Mouse (Mus musculus) hindbrain, embryonic 15.5 days (tissue): ENCODE measurements around the gene Vmn2r87. TPM values are rescaled to one million over a fixed set of nuclear protein-coding genes. Genes with fewer than 3 reads are reported as not detected.
"Not testable (repeated sequence)": the region's sequence is repeated elsewhere in the genome, so short reads cannot be mapped to it uniquely, and the experiment has no call there.

Source experiments
- ATAC-seq: fragments of 200-750 bp; cut with Nextera tagmentation; 2 replicates; pipeline ENCODE4 v1.8.0; 2017; ENCODE audit warnings: low read depth, moderate number of reproducible peaks, moderate TSS enrichment; ENCODE audit not compliant: low FRiP score
- H3K27ac ChIP-seq: fragments of 300-500 bp; sonication (generic); replicated peaks from 2 replicates; pipeline ENCODE4 v1.5.1; 2015; ENCODE audit warnings: mild to moderate bottlenecking, inconsistent platforms
- H3K27me3 ChIP-seq: fragments of 300-500 bp; sonication (generic); 2 replicates; pipeline ENCODE4 v1.6.1; 2015; ENCODE audit warnings: control low read depth, inconsistent platforms
- H3K36me3 ChIP-seq: fragments of 300-500 bp; sonication (generic); 2 replicates; pipeline ENCODE4 v1.6.1; 2015; ENCODE audit warnings: control low read depth, inconsistent platforms
- H3K4me1 ChIP-seq: fragments of 300-500 bp; sonication (generic); replicated peaks from 2 replicates; pipeline ENCODE4 v1.6.1; 2015; ENCODE audit warnings: control low read depth, inconsistent platforms
- H3K4me2 ChIP-seq: fragments of 300-500 bp; sonication (generic); 2 replicates; pipeline ENCODE4 v1.6.1; 2015; ENCODE audit warnings: moderate library complexity, mild to moderate bottlenecking, inconsistent platforms
- H3K4me3 ChIP-seq: fragments of 300-500 bp; sonication (generic); 2 replicates; pipeline ENCODE4 v1.5.1; 2015; ENCODE audit warnings: mild to moderate bottlenecking, inconsistent platforms
- H3K9ac ChIP-seq: fragments of 300-500 bp; sonication (generic); 2 replicates; pipeline ENCODE4 v1.6.1; 2015; ENCODE audit warnings: inconsistent platforms
- H3K9me3 ChIP-seq: fragments of 300-500 bp; sonication (generic); 2 replicates; pipeline ENCODE4 v1.6.1; 2016; ENCODE audit warnings: control low read depth, inconsistent platforms
- WGBS: fragments of 180-500 bp; shearing (Covaris S2); methylation state at CpG from one replicate; pipeline ENCODE4 v1.1.7; 2015; 5-methylcytosine and 5-hydroxymethylcytosine counted together
- polyA plus RNA-seq: library from polyadenylated mRNA; unstranded; fragments of >200 nt; fragmentation: Nextera tagmentation; extraction: Ambion mirVana; gene quantifications from 2 replicates; pipeline ENCODE4 v1.2.1, GENCODE M21; 2015

The Vmn2r87 gene
- polyA plus RNA-seq = 0.18 and 0.21 TPM in 2 replicates

GRCm38 (mm10) chr10:130497296-130497695 lies at the start of gene Vmn2r87:
Vmn2r87 (minus strand) TSS chr10:130497396.
- H3K27me3 ChIP-seq = no peaks in the 10 kb centered on the region
- no peaks in the 10 kb centered on the region for H3K4me1 ChIP-seq
- no peaks in the 10 kb centered on the region for H3K36me3 ChIP-seq
- H3K4me3 ChIP-seq = no peak within 1 kb of the TSS
- H3K9me3 ChIP-seq = no peaks in the 10 kb centered on the region
- no peak within 1 kb of the TSS for H3K27ac ChIP-seq
- H3K9ac ChIP-seq = no peak within 1 kb of the TSS
- no peak within 1 kb of the TSS for H3K4me2 ChIP-seq
- no peak for ATAC-seq

GRCm38 (mm10) chr10:130544331-130544730 lies 47.1 kb upstream of the Vmn2r87 start:
- ATAC-seq, H3K4me3 ChIP-seq, H3K36me3 ChIP-seq, H3K9ac ChIP-seq, H3K27ac ChIP-seq, H3K4me2 ChIP-seq, H3K27me3 ChIP-seq, H3K9me3 ChIP-seq: not testable (repeated sequence)
- 76% methylated on average over 1 of the region's 1 CpGs for WGBS
- H3K4me1 ChIP-seq = peaks cover 15% of the 10 kb centered on the region; the same call in 1 of the 2 replicates

GRCm38 (mm10) chr10:130541931-130542691 lies 44.9 kb upstream of the Vmn2r87 start:
- peak overlapping the region; percentile 84 for H3K4me2 ChIP-seq
- H3K27ac ChIP-seq = peak overlapping the region; percentile 78
- not testable (repeated sequence) for H3K9me3 ChIP-seq, H3K27me3 ChIP-seq, H3K36me3 ChIP-seq
- peak overlapping the region; percentile 69 for H3K4me3 ChIP-seq
- WGBS = 1% methylated on average over 20 of the region's 21 CpGs
- ATAC-seq = peak; percentile 99
- H3K9ac ChIP-seq = peak overlapping the region; percentile 62
- H3K4me1 ChIP-seq = peaks cover 15% of the 10 kb centered on the region; the same call in 1 of the 2 replicates

DNA sequence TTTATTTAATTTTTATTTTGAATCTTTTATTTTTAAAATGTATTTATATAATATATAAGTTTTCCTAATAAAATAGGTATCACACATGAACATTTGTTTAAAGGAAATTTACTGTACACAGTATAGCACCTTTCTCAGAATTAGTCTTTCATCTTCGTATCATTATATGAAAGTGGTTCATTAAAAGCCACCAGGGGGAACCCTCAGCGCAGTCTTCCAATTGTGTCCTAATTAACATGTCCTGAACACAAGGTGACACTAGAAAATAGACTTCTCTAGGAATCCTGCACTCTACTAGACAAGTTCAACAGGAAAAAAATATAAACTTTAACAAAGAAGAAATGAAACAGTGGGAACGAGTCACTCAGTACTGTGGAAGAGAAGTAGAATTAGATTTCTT lies 38.9 kb upstream of the Vmn2r87 start:
- H3K4me1 ChIP-seq = no peaks in the 10 kb centered on the region
- WGBS = 75% methylated on average over 3 of the region's 3 CpGs
- no peak overlapping the region for H3K9ac ChIP-seq
- H3K27ac ChIP-seq = no peak overlapping the region
- ATAC-seq = no peak
- no peak overlapping the region for H3K4me3 ChIP-seq
- H3K4me2 ChIP-seq = no peak overlapping the region
- H3K27me3 ChIP-seq = no peaks in the 10 kb centered on the region
- no peaks in the 10 kb centered on the region for H3K36me3 ChIP-seq
- H3K9me3 ChIP-seq = no peaks in the 10 kb centered on the region

GRCm38 (mm10) chr10:130527926-130528325 lies 30.7 kb upstream of the Vmn2r87 start:
- no peaks in the 10 kb centered on the region for H3K9me3 ChIP-seq
- no peak for ATAC-seq

GRCm38 (mm10) chr10:130470311-130470760 lies 26.9 kb downstream of the Vmn2r87 start:
- Histone ChIP-seq H3K27me3 (no peaks in the 10 kb centered on the region), H3K4me3 (peak overlapping the region; percentile 56), H3K4me1 (no peaks in the 10 kb centered on the region), H3K36me3 (no peaks in the 10 kb centered on the region), H3K9me3 (no peaks in the 10 kb centered on the region), H3K4me2 (peak overlapping the region; percentile 91), H3K27ac (no peak overlapping the region; the same call in 1 of the 2 replicates), H3K9ac (peak overlapping the region; percentile 45)
- peak; percentile 99 for ATAC-seq
- WGBS = 6% methylated on average over 36 of the region's 36 CpGs

More at GRCm38 (mm10) chr10:130527926-130528325, 30.7 kb upstream of the Vmn2r87 start:
- Histone ChIP-seq H3K4me2 (no peak overlapping the region), H3K9ac (no peak overlapping the region), H3K27ac (no peak overlapping the region), H3K4me3 (no peak overlapping the region), H3K36me3 (0 out of 2 replicates have a peak, but pooled peaks cover 4% of the 10 kb centered on the region), H3K4me1 (no peaks in the 10 kb centered on the region), H3K27me3 (no peaks in the 10 kb centered on the region)
- 59% methylated on average over 10 of the region's 10 CpGs for WGBS

DNA sequence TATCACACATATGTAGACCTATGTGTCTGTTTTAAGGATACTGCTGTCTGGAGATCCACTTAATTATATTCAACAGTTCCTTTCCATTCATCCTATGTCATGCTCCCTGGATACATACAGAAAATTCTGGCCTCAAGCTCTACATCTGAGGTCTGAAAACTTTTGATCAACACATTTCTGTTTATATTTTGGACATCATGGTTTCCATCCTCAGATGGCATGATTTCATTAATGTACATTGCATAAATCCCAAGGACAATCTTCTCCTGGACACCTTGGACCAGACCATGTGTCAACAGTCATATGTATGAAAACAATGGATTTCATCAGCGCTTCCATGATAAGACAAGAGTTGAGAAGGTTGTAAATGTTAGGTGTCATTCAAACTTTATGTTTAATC lies 41.2 kb downstream of the Vmn2r87 start, which contains the start of gene Vmn2r86:
Gene Vmn2r86, minus strand, starts transcription at position 101 of the 400 bp plus-strand sequence.
- H3K9ac ChIP-seq, H3K27ac ChIP-seq, H3K27me3 ChIP-seq, H3K4me2 ChIP-seq, ATAC-seq, H3K4me1 ChIP-seq, H3K36me3 ChIP-seq, H3K4me3 ChIP-seq, H3K9me3 ChIP-seq: not testable (repeated sequence)
- WGBS = 87% methylated on average over 1 of the region's 1 CpGs

- H3K4me3 ChIP-seq = no peak overlapping the region
- H3K9me3 ChIP-seq = no peaks in the 10 kb centered on the region
- no peak overlapping the region for H3K9ac ChIP-seq
- H3K27me3 ChIP-seq = no peaks in the 10 kb centered on the region
- no peak overlapping the region for H3K27ac ChIP-seq
- no peaks in the 10 kb centered on the region for H3K36me3 ChIP-seq
- no peaks in the 10 kb centered on the region for H3K4me1 ChIP-seq
- no peak overlapping the region for H3K4me2 ChIP-seq
- 93% methylated on average over 21 of the region's 21 CpGs for WGBS
- no peak for ATAC-seq
Measured at GRCm38 (mm10) chr10:130444776-130445175, 52.4 kb downstream of the Vmn2r87 start.

GRCm38 (mm10) chr10:130434185-130434898 lies 62.9 kb downstream of the Vmn2r87 start:
- WGBS = 89% methylated on average over 11 of the region's 11 CpGs
- not testable (repeated sequence) for H3K4me1 ChIP-seq, H3K36me3 ChIP-seq, H3K9ac ChIP-seq, H3K4me3 ChIP-seq, H3K4me2 ChIP-seq, H3K27me3 ChIP-seq, H3K9me3 ChIP-seq, ATAC-seq, H3K27ac ChIP-seq

GRCm38 (mm10) chr10:130429603-130430002 lies 67.6 kb downstream of the Vmn2r87 start, which contains the start of gene Vmn2r85:
Vmn2r85 (minus strand) TSS chr10:130429703.
- not testable (repeated sequence) for H3K27ac ChIP-seq, ATAC-seq, H3K4me3 ChIP-seq, H3K27me3 ChIP-seq, H3K9ac ChIP-seq, H3K4me1 ChIP-seq, H3K4me2 ChIP-seq, H3K36me3 ChIP-seq, H3K9me3 ChIP-seq

DNA sequence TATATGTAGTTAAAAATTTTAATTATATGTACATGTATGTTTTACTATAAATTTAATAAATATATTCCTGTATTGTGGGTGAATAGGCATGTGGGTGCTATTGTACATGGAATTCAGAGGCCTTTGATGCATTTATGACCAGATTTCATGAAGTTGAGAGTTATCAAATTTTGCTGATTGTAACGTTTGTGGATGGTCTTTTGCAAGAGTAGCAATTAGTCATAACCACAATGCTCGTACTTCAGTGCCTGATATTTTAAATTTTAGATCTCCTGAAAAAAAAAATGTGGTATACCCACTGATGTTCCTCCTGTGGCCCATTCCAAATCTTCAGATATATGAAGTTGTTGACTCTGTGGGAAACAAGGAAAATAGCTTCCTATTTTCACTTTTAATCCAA lies 74.8 kb downstream of the Vmn2r87 start:
- H3K9me3 ChIP-seq, H3K4me3 ChIP-seq, H3K4me2 ChIP-seq, H3K27me3 ChIP-seq, H3K27ac ChIP-seq, ATAC-seq, H3K36me3 ChIP-seq, H3K9ac ChIP-seq, H3K4me1 ChIP-seq: not testable (repeated sequence)
- WGBS = 84% methylated on average over 2 of the region's 2 CpGs
